Mouse (Mus musculus) forebrain, embryonic 16.5 days (tissue): ENCODE measurements around the gene Gm10392. TPM values are rescaled to one million over a fixed set of nuclear protein-coding genes. Genes with fewer than 3 reads are reported as not detected.

ENCODE experiments used
- ATAC-seq: fragments of 200-750 bp; cut with Nextera tagmentation; 2 replicates; pipeline ENCODE4 v1.8.0; 2017; ENCODE audit warnings: mild to moderate bottlenecking, moderate library complexity
- H3K27ac ChIP-seq: fragments of 300-500 bp; sonication (generic); 2 replicates; pipeline ENCODE4 v1.5.1; 2014; ENCODE audit warnings: low read length, control low read depth
- H3K27me3 ChIP-seq: fragments of 300-500 bp; sonication (generic); replicated peaks from 2 replicates; pipeline ENCODE4 v1.6.1; 2014; ENCODE audit warnings: low read length; ENCODE audit not compliant: control insufficient read depth, insufficient read depth
- H3K36me3 ChIP-seq: fragments of 300-500 bp; sonication (generic); 2 replicates; pipeline ENCODE4 v1.6.1; 2014; ENCODE audit not compliant: control insufficient read depth, insufficient read depth
- H3K4me1 ChIP-seq: fragments of 300-500 bp; sonication (generic); replicated peaks from 2 replicates; pipeline ENCODE4 v1.6.1; 2014; ENCODE audit warnings: low read length; ENCODE audit not compliant: control insufficient read depth, insufficient read depth
- H3K4me2 ChIP-seq: fragments of 300-500 bp; sonication (generic); 2 replicates; pipeline ENCODE4 v1.6.1; 2014; ENCODE audit warnings: mild to moderate bottlenecking, low read length, control low read depth
- H3K4me3 ChIP-seq: fragments of 300-500 bp; sonication (generic); replicated peaks from 2 replicates; pipeline ENCODE4 v1.5.1; 2014; ENCODE audit warnings: mild to moderate bottlenecking, low read length, control low read depth
- H3K9ac ChIP-seq: fragments of 300-500 bp; sonication (generic); replicated peaks from 2 replicates; pipeline ENCODE4 v1.6.1; 2014; ENCODE audit warnings: low read depth, low read length, control low read depth
- H3K9me3 ChIP-seq: fragments of 300-500 bp; sonication (generic); 2 replicates; pipeline ENCODE4 v1.6.1; 2016; ENCODE audit warnings: low read length; ENCODE audit not compliant: control insufficient read depth
- WGBS: fragments of 180-500 bp; shearing (Covaris S2); extraction: QIAGEN DNeasy Blood & Tissue Kit; methylation state at CpG from one replicate; pipeline ENCODE4 v1.1.7; 2014; 5-methylcytosine and 5-hydroxymethylcytosine counted together
- polyA plus RNA-seq: library from polyadenylated mRNA; unstranded; fragments of >200 nt; fragmentation: Nextera tagmentation; extraction: Ambion mirVana; gene quantifications from 2 replicates; pipeline ENCODE4 v1.2.1, GENCODE M21; 2015

The Gm10392 gene
- polyA plus RNA-seq, 1 experiment from 2014 or later = not detected

- no peak overlapping the region for H3K4me2 ChIP-seq
- H3K36me3 ChIP-seq = peaks cover 10% of the 10 kb centered on the region
- no peak for ATAC-seq
- H3K9ac ChIP-seq = no peak overlapping the region
- H3K27me3 ChIP-seq = peaks cover 3% of the 10 kb centered on the region; the same call in 1 of the 2 replicates
- no peak overlapping the region for H3K27ac ChIP-seq
- no peaks in the 10 kb centered on the region for H3K9me3 ChIP-seq
- H3K4me1 ChIP-seq = peaks cover 38% of the 10 kb centered on the region
- no peak overlapping the region for H3K4me3 ChIP-seq
- 79% methylated on average over 5 of the region's 5 CpGs for WGBS
Observed at GRCm38 (mm10) chr11:77511336-77511735, 7.7 kb downstream of the Gm10392 start.

- H3K4me3 ChIP-seq = peak overlapping the region; percentile 41
- peaks cover 19% of the 10 kb centered on the region for H3K36me3 ChIP-seq
- H3K9me3 ChIP-seq = no peaks in the 10 kb centered on the region
- peak overlapping the region; percentile 35 for H3K9ac ChIP-seq
- H3K4me1 ChIP-seq = peaks cover 13% of the 10 kb centered on the region
- peak overlapping the region; percentile 54 for H3K4me2 ChIP-seq
- H3K27me3 ChIP-seq = no peaks in the 10 kb centered on the region
- H3K27ac ChIP-seq = no peak overlapping the region
- ATAC-seq = peak; percentile 67
- WGBS = 21% methylated on average over 49 of the region's 49 CpGs
Observed at GRCm38 (mm10) chr11:77508068-77509021, 10.7 kb downstream of the Gm10392 start.

- Histone ChIP-seq H3K9me3 (no peaks in the 10 kb centered on the region), H3K27me3 (no peaks in the 10 kb centered on the region), H3K4me1 (peaks cover 8% of the 10 kb centered on the region), H3K4me3 (no peak overlapping the region), H3K9ac (no peak overlapping the region), H3K27ac (no peak overlapping the region), H3K4me2 (no peak overlapping the region), H3K36me3 (peaks cover 20% of the 10 kb centered on the region)
- ATAC-seq = peak; percentile 8; the same call in 1 of the 2 replicates
- WGBS = 75% methylated on average over 4 of the region's 4 CpGs
Observed at GRCm38 (mm10) chr11:77507426-77507825, 11.6 kb downstream of the Gm10392 start.

GRCm38 (mm10) chr11:77506941-77507340 lies 12.1 kb downstream of the Gm10392 start:
- no peak overlapping the region for H3K4me3 ChIP-seq
- peaks cover 24% of the 10 kb centered on the region for H3K36me3 ChIP-seq
- 81% methylated on average over 6 of the region's 6 CpGs for WGBS
- no peaks in the 10 kb centered on the region for H3K9me3 ChIP-seq
- H3K4me1 ChIP-seq = peaks cover 5% of the 10 kb centered on the region; the same call in 1 of the 2 replicates
- no peak overlapping the region for H3K9ac ChIP-seq
- H3K4me2 ChIP-seq = no peak overlapping the region
- ATAC-seq = no peak
- H3K27ac ChIP-seq = no peak overlapping the region
- no peaks in the 10 kb centered on the region for H3K27me3 ChIP-seq

GRCm38 (mm10) chr11:77506273-77506672 lies 12.7 kb downstream of the Gm10392 start:
- 82% methylated on average over 14 of the region's 14 CpGs for WGBS
- H3K27me3 ChIP-seq = no peaks in the 10 kb centered on the region
- H3K4me2 ChIP-seq = no peak overlapping the region
- no peaks in the 10 kb centered on the region for H3K9me3 ChIP-seq
- no peak overlapping the region for H3K27ac ChIP-seq
- H3K9ac ChIP-seq = no peak overlapping the region
- peaks cover 5% of the 10 kb centered on the region; the same call in 1 of the 2 replicates for H3K4me1 ChIP-seq
- no peak for ATAC-seq
- H3K4me3 ChIP-seq = no peak overlapping the region
- H3K36me3 ChIP-seq = peaks cover 24% of the 10 kb centered on the region

- WGBS = 90% methylated on average over 22 of the region's 22 CpGs
- H3K9me3 ChIP-seq = no peaks in the 10 kb centered on the region
- no peak for ATAC-seq
- no peak overlapping the region for H3K4me2 ChIP-seq
- peaks cover 24% of the 10 kb centered on the region for H3K36me3 ChIP-seq
- no peak overlapping the region for H3K27ac ChIP-seq
- H3K9ac ChIP-seq = no peak overlapping the region
- H3K4me3 ChIP-seq = no peak overlapping the region
- peaks cover 13% of the 10 kb centered on the region for H3K4me1 ChIP-seq
- no peaks in the 10 kb centered on the region for H3K27me3 ChIP-seq
Observed at GRCm38 (mm10) chr11:77505291-77505980, 13.6 kb downstream of the Gm10392 start.

- Histone ChIP-seq H3K27me3 (no peaks in the 10 kb centered on the region), H3K4me1 (peaks cover 14% of the 10 kb centered on the region), H3K27ac (no peak overlapping the region), H3K9ac (no peak overlapping the region), H3K9me3 (no peaks in the 10 kb centered on the region), H3K4me3 (no peak overlapping the region), H3K36me3 (peaks cover 27% of the 10 kb centered on the region), H3K4me2 (no peak overlapping the region)
- no peak for ATAC-seq
- WGBS = 95% methylated on average over 19 of the region's 19 CpGs
Observed at GRCm38 (mm10) chr11:77504377-77504776, 14.6 kb downstream of the Gm10392 start.

GRCm38 (mm10) chr11:77503511-77503910 lies 15.5 kb downstream of the Gm10392 start:
- H3K9ac ChIP-seq = no peak overlapping the region
- WGBS = 66% methylated on average over 3 of the region's 3 CpGs

GRCm38 (mm10) chr11:77502481-77502880 lies 16.5 kb downstream of the Gm10392 start:
- peaks cover 9% of the 10 kb centered on the region for H3K4me1 ChIP-seq
- H3K27ac ChIP-seq = no peak overlapping the region
- H3K4me3 ChIP-seq = no peak overlapping the region
- WGBS = 91% methylated on average over 6 of the region's 6 CpGs
- no peak overlapping the region for H3K4me2 ChIP-seq
- H3K9me3 ChIP-seq = no peaks in the 10 kb centered on the region
- ATAC-seq = no peak
- H3K36me3 ChIP-seq = peaks cover 26% of the 10 kb centered on the region
- no peaks in the 10 kb centered on the region for H3K27me3 ChIP-seq
- no peak overlapping the region for H3K9ac ChIP-seq

More at GRCm38 (mm10) chr11:77503511-77503910, 15.5 kb downstream of the Gm10392 start:
- peaks cover 27% of the 10 kb centered on the region for H3K36me3 ChIP-seq
- no peak overlapping the region for H3K27ac ChIP-seq
- no peak overlapping the region for H3K4me3 ChIP-seq
- ATAC-seq = no peak
- no peaks in the 10 kb centered on the region for H3K27me3 ChIP-seq
- H3K4me1 ChIP-seq = peaks cover 14% of the 10 kb centered on the region
- no peaks in the 10 kb centered on the region for H3K9me3 ChIP-seq
- no peak overlapping the region for H3K4me2 ChIP-seq
